Mouse (Mus musculus) adrenal gland, postnatal 10 days (tissue): ENCODE data around the gene Slc26a10. TPM values are rescaled to one million over a fixed set of nuclear protein-coding genes. Genes with fewer than 3 reads are reported as not detected.
"Not testable (repeated sequence)": the region's sequence is repeated elsewhere in the genome, so short reads cannot be mapped to it uniquely, and the experiment has no call there.

ENCODE experiments used
- DNase-seq: peaks from one replicate; pipeline ENCODE4 v3.0.0; 2021; ENCODE audit warnings: mixed read lengths
- total RNA-seq, 2 experiments: library from RNA; stranded (reverse); gene quantifications; 2 replicates each; pipeline ENCODE4 v1.2.3; 2021

Gene Slc26a10
- total RNA-seq, 2 experiments from 2014 or later: 7.4 to 13.7 TPM

DNA sequence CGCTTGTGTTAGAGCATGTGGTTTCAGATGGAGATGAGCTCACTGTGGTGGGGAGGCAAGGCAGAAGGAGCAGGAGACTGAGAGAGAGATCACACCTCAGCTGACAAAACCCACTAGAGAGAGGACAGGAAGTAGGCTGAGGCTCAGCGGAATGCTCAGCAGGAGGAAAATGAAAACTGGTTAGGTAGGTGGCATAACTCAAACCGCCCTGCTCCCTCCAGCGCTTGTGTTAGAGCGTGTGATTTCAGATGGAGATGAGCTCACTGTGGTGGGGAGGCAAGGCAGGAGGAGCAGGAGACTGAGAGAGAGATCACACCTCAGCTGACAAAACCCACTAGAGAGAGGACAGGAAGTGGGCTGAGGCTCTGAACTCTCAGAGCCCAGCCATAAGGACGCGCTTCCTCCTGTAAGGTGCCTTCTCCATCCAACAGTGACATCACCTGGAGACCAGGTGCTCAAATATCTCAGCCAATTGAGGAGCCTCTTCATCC, 17.6 kb downstream of the Slc26a10 start:
- not testable (repeated sequence) for DNase-seq

DNA sequence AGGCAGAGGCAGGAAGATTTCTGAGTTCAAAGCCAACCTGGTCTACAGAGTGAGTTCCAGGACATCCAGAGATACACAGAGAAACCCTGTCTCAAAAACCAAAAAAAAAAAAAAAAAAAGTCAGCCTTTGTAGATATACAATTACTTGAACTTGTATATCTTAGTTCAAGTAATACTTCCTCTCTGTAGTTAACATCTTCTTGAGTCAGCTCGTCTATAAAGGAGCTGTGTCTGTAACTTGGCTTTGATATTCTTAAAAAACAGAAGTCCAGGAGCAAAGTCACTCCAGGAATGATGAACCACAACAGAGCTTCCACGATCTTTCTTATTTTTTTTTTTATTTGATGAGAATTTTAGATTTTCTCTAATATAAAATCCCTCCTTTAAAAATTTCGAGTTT, 19.7 kb downstream of the Slc26a10 start:
- DNase-seq: no peak

- DNase-seq: no peak
Measured at GRCm38 (mm10) chr10:127160081-127160480, 20.4 kb downstream of the Slc26a10 start.

DNA sequence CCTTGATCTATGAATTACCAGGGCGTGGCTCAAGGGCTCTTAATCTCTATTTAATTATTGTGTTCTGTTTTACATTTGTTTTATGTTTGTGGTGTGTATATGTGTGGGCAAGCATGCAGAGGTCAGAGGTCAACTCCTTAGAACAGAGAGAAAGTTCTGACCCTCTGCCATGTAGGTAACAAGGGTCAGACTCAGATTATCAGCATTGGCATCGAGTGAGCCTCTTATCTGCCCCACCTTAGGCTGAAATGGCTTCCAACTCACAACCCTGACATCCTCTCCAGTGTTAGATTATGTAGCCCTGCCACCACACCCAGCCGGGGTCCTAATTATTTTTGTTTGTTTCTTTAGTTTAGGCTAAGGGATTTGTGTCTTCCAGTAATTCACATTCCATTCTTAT, 22.0 kb downstream of the Slc26a10 start:
- DNase-seq: no peak

DNA sequence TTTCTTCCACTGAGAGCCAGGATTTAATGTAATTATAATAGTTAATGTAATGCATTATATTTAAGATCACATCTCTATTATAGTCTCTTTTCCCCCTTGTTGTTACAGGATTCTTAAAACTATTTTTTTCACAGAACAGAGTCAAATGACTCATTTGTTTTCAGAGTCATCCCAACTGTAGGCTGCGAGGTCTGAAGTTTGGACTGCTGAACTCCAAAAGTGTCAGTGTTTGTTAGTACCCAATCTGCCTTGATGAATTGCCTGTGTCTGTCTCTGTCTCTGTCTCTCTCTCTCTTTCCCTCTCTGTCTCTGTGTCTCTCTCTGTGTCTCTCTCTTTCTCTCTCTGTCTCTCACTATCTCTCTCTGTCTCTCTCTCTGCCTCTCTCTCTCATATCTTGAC, 23.9 kb downstream of the Slc26a10 start:
- no peak for DNase-seq

- no peak for DNase-seq
Measured at GRCm38 (mm10) chr10:127156089-127156488, 24.4 kb downstream of the Slc26a10 start.

DNA sequence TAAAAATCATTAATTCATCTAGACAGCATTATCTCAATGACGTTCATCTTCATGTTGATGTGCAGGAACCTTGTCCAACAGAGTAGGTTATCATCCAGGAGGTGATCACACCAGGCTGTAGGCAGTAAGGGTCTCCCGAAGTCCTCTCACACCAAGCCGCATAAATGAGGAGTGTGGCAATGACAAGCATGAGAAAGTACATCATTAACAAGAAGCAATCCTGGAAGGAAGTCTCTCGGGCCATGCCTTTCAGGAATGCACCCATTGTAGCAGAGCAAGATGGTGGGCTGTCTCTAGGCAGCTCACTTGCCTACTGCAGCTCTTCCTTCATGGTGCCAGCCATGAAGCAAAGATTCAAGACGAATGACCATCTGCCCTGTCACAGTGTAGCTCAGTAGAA, 25.8 kb downstream of the Slc26a10 start:
- DNase-seq: no peak

GRCm38 (mm10) chr10:127154241-127154640, 26.2 kb downstream of the Slc26a10 start:
- DNase-seq: no peak

DNA sequence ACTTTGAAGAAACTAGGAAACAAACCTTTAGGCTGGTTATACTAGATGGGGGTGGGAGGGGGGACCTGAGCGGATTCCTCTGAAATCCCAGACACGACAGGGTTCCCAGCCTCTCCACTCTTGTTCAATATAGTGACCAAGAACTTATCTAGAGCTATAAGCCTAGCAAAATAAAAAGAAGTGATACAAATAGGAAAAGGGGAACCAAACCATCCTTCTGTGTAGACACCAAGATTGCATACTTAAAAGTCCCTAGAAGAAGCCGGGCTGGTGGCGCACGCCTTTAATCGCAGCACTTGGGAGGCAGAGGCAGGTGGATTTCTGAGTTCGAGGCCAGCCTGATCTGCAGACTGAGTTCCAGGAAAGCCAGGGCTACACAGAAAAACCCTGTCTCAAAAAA, 27.1 kb downstream of the Slc26a10 start:
- no peak for DNase-seq

DNA sequence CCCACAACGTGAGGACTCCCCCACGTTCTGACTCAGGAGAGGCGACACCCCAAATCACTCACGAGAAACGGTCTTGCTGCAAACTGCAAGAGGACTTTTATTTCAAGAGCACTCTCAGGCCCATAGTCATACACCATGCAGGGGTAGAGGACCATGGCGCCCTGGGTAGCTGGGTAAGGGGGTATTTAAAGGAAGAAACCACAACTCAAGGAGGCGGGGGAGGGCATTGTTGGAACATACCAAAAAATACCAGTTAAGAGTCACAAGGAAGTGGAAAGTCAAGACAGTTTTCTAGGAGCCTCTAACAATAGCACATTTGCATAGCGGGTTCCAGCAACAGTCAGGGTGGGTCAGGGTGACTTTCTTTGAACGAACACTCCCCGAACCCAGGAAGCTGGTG, 27.9 kb downstream of the Slc26a10 start:
- not testable (repeated sequence) for DNase-seq

- not testable (repeated sequence) for DNase-seq
Measured at GRCm38 (mm10) chr10:127151233-127151632, 29.2 kb downstream of the Slc26a10 start.

- DNase-seq: no peak
Measured at GRCm38 (mm10) chr10:127150471-127150872, 30.0 kb downstream of the Slc26a10 start.

DNA sequence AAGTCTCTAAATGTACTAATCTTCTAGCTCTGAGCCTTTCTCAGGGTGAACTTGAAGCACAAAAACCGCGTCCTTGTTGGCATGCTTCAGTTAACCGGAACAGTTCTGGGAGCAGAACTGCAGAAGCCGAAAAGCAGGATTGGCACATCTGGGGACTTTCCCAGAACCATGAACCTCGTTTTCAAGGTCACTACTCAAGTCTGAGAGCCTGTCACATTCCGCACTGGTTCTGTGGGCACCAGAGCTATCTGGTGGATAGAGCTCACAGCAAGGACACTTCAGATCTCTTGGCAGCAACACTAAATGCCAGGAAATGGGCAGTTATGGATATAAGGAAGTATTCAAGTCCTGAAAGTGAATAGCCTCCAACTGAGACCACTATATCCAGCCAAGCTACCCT, 33.3 kb downstream of the Slc26a10 start:
- peak; percentile 28 for DNase-seq

- DNase-seq: no peak
Measured at GRCm38 (mm10) chr10:127145303-127145702, 35.1 kb downstream of the Slc26a10 start.

GRCm38 (mm10) chr10:127144536-127144935, 35.9 kb downstream of the Slc26a10 start:
- DNase-seq: no peak

DNA sequence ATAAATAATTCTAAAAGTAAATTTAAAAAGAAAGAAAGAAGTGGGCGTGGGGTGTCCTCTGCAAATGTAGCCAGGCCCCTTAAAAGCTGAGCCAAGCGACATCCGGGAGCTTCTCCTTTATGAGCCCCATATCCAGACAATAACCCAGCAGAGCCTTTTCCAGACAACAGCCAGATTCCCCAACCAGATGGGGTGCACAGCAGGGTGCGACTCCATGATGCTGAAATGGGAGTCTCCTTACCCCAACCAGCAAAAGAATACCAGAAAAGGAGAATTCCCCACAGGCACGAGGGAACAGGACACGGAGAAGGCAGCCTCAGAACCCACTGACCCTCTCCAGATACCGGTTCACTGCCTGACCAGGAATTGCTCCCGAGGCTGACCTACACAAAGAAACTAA, 37.2 kb downstream of the Slc26a10 start:
- DNase-seq: no peak

GRCm38 (mm10) chr10:127141500-127141899, 38.9 kb downstream of the Slc26a10 start:
- no peak for DNase-seq

- DNase-seq: no peak
Measured at GRCm38 (mm10) chr10:127140971-127141370, 39.5 kb downstream of the Slc26a10 start.

GRCm38 (mm10) chr10:127138328-127139141, 41.9 kb downstream of the Slc26a10 start:
- no peak for DNase-seq

- no peak for DNase-seq
Measured at GRCm38 (mm10) chr10:127137896-127138295, 42.5 kb downstream of the Slc26a10 start.

- DNase-seq: no peak
Measured at GRCm38 (mm10) chr10:127136510-127136909, 43.9 kb downstream of the Slc26a10 start.

DNA sequence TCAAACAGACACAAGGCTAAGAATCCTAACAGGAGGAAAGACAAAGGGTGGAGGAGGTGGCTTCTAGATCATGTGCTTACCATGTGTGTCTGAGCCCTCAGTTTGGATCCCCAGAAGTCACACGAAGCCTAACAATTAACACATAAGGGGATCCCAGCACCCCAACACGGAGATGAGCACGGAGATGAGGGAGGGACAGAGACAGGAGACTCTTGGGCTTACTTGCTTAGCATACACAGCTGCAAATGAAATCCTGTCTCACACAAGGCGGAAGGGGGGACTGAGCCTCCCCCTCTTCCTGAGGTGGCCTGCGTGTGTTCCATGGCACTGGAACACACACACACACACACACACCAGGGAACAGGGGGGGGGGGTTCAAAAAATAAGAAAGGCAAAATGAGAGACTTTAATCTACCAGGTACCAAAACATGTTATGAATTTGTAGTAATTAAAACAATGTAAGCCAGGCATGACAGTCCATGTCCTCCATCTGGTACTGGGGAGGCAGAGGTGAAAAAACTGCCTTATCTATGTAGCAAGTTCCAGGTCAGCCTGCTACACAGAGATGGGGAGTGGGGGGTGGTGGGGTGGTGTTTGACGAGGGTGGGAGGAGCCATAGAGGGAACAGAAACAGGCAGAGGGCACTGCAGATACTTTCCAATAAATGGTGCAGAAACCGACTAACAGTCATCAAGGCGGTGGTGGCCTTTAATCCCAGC, 45.2 kb downstream of the Slc26a10 start:
- DNase-seq: no peak

GRCm38 (mm10) chr10:127134394-127135035, 45.9 kb downstream of the Slc26a10 start:
- not testable (repeated sequence) for DNase-seq
